Mouse (Mus musculus): ENCODE results near the gene Rhox4e.
"Not testable (repeated sequence)": the region's sequence is repeated elsewhere in the genome, so short reads cannot be mapped to it uniquely, and the experiment has no call there.

Gene Rhox4e

DNA sequence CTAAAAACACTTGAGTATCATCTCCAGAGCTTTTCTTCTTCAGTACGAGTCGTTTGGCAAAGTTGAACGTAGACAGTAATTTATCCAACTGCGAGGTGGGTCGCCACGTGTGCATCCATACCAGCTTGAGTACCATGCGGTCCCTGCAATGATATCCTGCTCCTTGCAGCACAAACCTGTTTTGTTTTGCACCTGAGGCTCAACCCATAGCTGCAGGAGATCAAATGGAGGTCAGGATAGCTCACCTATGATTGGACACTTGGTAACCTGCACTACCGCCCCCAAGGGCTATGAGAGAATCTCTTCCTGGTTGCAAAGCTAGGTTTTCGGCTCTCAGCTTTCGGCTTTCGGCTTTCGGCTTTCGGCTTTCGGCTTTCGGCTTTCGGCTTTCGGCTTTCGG lies at the start of gene Rhox4e:
TSS of gene Rhox4e (plus strand) at position 301 of the 400 bp plus-strand sequence.
- DNase-seq (ENCODE audit: low spot score in 2 of 2): not testable (repeated sequence)

DNA sequence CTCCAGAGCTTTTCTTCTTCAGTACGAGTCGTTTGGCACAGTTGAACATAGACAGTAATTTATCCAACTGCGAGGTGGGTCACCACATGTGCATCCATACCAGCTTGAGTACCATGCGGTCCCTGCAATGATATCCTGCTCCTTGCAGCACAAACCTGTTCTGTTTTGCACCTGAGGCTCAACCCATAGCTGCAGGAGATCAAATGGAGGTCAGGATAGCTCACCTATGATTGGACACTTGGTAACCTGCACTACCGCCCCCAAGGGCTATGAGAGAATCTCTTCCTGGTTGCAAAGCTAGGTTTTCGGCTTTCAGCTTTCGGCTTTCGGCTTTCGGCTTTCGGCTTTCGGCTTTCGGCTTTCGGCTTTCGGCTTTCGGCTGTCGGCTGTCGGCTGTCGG lies 43.2 kb upstream of the Rhox4e start, which contains the start of gene Rhox4d:
TSS of gene Rhox4d (plus strand) at position 301 of the 400 bp plus-strand sequence.
- not testable (repeated sequence) for DNase-seq (ENCODE audit: low spot score in 2 of 2)

DNA sequence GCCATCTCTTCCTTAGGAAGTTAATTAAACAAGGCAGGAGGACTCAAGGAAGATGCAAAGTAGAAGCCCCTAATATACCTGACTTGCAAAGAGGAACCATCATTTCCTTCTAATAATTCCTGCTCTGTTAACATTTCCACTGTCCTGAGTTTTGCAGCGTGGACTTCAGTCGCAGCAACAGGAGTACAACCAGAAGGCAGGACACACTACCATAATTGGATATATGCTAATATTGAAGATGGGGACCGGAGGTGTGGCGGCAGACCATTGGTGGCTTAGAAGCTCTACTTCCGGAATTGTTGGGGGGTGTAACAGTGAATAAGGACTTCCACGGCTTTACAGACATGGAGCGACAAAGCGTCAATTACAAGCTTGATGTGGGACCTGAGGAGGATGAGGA lies 27.1 kb upstream of the Rhox4e start, which contains the start of gene Rhox2e:
TSS of gene Rhox2e (plus strand) at position 301 of the 400 bp plus-strand sequence.
- not testable (repeated sequence) for DNase-seq (ENCODE audit: low spot score in 2 of 2)

DNA sequence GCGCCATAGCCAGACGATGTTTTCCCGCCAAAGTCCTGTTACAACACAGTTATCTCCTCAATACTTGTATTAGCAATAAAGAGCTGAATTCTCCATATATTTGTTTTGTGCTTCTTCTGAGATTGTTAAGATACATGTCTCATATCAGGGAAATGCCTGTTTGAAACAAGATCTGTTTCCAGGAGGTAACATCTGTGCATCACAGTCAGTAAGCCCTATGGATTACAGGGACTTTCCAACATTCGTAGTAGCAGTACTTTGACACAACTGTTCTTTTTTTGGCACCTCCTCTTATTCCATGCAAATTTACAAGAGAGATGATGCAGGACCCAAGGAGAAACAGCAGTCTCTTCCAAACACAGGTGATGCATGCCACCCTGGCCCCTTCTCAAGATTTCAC lies 15.5 kb upstream of the Rhox4e start, which contains the start of gene Rhox3e:
TSS of gene Rhox3e (plus strand) at position 301 of the 400 bp plus-strand sequence.
- DNase-seq (ENCODE audit: low spot score in 2 of 2): not testable (repeated sequence)

GRCm38 (mm10) chrX:37571105-37571504 lies 13.9 kb downstream of the Rhox4e start, which contains the start of gene Rhox2f:
Gene Rhox2f, plus strand, starts transcription at chrX:37571405.
- DNase-seq (ENCODE audit: low spot score in 2 of 2): not testable (repeated sequence)

- DNase-seq (ENCODE audit: low spot score in 2 of 2): not testable (repeated sequence)
Measured at GRCm38 (mm10) chrX:37572638-37573037, 15.4 kb downstream of the Rhox4e start.

DNA sequence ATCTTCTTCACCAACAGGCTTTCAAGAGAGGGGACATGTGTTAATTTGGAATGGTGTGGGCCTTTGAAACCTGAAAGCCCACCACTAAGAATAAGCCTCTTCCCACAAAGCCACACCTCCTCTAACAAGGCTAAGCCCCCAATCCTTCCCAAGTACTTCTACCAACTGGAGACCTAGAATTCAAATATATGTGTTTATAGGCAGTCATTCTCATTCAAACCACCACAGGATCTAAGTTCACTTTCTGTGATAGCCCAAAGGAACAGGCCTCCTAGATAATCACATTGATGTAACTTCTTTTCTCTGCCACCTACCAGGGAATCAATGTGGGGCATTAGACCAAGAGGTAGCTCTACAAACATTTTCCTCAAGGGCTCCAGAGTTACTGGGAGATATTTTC lies 23.5 kb downstream of the Rhox4e start, which contains the start of gene Rhox3f:
TSS of gene Rhox3f (plus strand) at position 301 of the 400 bp plus-strand sequence.
- not testable (repeated sequence) for DNase-seq (ENCODE audit: low spot score in 2 of 2)

DNA sequence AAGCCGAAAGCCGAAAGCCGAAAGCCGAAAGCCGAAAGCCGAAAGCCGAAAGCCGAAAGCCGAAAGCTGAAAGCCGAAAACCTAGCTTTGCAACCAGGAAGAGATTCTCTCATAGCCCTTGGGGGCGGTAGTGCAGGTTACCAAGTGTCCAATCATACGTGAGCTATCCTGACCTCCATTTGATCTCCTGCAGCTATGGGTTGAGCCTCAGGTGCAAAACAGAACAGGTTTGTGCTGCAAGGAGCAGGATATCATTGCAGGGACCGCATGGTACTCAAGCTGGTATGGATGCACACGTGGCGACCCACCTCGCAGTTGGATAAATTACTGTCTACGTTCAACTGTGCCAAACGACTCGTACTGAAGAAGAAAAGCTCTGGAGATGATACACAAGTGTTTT lies 50.4 kb downstream of the Rhox4e start, which contains the start of gene Rhox4f:
TSS of gene Rhox4f (minus strand) at position 101 of the 400 bp plus-strand sequence.
- not testable (repeated sequence) for DNase-seq (ENCODE audit: low spot score in 2 of 2)

All from urinary bladder, postnatal 4 days (tissue).